Mouse (Mus musculus): ENCODE measurements around the gene Gm11027.

Gm11027 gene

GRCm38 (mm10) chr12:116279181-116279580 is 4.0 kb downstream of the Gm11027 start:
- no peak for DNase-seq (ENCODE audit: low spot score in 2 of 2)

DNA sequence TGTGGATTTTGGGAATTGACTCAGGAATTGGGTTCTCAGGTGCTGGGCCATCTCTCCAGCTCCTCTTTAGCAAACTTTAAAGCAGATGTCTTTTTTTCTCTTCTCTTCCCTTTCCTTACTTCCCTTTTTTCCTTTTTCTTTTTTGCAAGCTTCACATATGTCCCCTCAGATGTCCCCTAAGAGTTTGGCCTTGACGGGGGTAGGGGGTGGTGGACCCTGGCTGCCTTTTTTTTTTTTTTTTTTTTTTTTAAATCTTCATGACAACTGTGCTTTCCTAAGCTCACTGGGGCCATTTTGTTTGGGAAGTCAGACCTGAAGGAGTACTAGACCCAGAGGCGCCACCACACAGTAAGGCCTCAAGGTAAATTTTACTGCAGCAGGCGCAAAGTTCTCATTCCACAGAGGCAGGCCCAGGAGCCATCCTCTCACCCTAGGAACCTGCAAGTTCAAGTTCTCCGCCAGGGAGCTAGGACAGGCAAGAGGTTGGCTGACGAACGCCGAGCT is 5.0 kb downstream of the Gm11027 start:
- no peak for DNase-seq (ENCODE audit: low spot score in 2 of 2)

GRCm38 (mm10) chr12:116280653-116281364 is 5.6 kb downstream of the Gm11027 start, which contains the start of gene Esyt2:
Gene Esyt2 (plus strand): TSS chr12:116281196.
- peak; percentile 99 to 100 for DNase-seq (ENCODE audit: low spot score in 2 of 2)

- DNase-seq (ENCODE audit: low spot score in 2 of 2) = peak; percentile 39 to 49
Measured at GRCm38 (mm10) chr12:116281427-116282281, 6.5 kb downstream of the Gm11027 start.

DNA sequence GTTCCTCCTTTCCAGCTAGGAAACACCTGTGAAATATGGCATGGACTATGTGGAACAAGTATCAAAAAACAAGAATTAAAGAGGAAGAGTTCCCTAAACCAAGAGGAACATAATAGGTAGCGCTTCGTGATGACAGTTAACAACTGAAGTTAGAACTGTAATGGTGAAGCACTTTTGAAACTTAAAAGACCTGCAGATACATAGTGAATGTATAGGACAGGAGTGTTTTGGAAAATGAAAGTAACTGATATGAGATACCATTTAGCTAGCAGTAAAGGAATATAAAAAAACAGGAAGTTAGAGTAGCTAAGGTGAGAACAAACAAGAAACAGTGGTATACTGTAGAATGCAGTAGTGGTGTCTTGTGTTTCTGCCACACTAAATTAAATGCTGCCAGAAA is 7.7 kb downstream of the Gm11027 start:
- no peak for DNase-seq (ENCODE audit: low spot score in 2 of 2)

GRCm38 (mm10) chr12:116283511-116283910 is 8.3 kb downstream of the Gm11027 start:
- no peak for DNase-seq (ENCODE audit: low spot score in 2 of 2)

- no peak for DNase-seq (ENCODE audit: low spot score in 2 of 2)
Measured at GRCm38 (mm10) chr12:116293185-116293584, 18.0 kb downstream of the Gm11027 start.

DNA sequence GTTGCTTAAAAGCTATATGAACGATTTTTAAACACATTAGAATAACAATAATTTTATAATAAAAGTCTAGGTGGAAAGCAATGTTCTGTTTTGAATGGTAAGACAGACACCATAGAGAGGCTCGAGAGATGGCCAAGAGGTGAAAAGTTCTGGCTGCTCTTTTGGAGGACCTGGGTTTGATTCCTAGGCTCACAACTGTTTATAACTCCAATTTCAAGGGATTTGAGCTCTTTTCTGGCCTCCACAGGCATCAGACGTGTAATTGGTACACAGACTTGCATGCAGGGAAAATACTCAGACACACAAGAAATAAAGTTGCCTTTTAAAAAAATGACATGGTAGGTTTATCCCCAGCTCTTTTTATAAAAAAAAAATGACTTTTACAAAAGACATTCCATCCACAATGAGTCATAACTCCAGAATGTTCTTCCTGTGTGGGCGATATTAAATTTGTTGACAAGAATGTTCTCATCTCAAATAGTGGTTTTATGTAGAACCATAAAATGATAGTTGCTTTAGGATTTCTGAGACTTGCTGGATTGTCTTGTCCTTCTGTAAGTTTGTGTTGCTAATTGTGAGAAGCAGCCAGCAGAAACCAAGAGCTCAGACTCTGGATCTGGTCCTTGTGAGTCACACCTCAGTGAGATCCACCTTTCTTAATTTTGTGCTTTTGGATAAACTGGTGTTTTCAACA is 18.6 kb downstream of the Gm11027 start:
- no peak for DNase-seq (ENCODE audit: low spot score in 2 of 2)

DNA sequence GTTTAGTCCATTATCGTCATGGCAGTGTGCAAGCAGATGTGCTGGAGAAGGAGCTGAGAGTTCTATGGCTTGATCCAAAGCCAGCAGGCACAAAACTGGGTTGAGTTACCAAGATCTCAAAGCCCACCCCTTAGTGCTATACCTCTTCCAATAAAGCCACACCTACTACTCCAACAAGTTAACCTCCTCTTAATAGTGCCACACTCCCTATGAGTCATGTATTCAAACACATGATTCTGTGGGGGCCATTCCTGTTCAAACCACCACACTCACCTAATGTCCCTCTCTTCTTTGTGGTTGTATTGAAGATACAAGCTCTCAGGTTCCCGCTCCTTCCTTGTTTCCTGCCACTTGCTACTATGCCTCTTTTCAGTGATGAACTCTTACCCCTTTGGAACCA is 24.7 kb downstream of the Gm11027 start:
- DNase-seq (ENCODE audit: low spot score in 2 of 2) = no peak

DNA sequence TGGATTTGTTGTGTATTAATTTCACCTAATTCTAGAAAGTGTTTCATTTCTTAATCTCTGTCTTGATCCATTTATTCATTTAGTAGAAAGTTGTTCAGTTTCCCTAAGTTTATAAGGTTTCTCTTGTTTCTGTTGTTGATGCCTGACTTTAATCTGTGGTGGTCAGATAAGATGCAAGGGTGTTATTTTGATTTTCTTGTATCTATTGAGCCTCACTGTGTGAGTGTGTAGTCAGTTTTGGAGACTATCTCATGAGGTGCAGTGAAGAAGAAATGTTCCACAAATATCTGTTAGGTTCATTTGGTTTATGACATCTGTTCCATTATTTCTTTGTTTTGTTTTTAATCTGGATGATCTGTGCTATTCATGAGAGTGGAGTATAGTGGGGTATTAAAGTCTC is 27.0 kb downstream of the Gm11027 start:
- no peak for DNase-seq (ENCODE audit: low spot score in 2 of 2)

DNA sequence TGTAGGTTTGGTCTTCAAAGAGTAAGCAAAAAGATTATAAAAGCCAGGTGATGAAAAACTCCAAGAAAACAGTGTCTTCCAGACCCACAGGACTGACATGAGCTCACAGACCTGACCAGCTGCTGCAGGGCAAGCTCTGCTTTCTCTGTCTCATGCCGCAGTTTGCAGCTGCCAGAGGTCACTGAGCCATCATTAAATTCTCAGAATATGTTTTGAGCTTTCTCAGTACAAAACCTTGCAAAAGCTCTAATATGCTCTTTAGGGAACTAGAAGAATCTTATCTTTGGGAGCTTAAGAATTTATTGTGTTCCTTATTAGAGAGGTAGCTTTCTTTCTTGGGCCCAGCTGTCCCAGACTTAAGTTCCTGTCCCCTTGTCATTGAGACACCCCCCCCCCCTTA is 30.9 kb downstream of the Gm11027 start:
- DNase-seq (ENCODE audit: low spot score in 2 of 2) = no peak

DNA sequence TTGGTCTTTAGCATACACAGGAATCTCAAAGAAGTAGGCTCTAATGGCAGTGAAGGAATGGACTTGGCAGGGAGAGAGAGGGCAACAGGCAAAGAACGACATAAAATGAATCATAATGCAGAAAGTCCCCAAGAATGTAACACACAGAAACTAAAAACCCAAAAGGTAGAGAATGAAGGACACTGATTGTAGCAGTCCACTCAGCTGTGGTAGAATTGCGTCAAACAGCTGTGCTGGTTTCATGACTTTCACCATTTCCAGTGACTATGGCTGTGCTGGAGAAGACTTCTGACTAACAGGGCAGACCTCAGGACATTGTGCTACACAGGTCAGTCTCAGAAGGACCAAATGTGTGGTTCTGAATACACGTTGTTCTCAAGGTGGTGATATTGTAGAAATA is 32.7 kb downstream of the Gm11027 start:
- no peak for DNase-seq (ENCODE audit: low spot score in 2 of 2)

DNA sequence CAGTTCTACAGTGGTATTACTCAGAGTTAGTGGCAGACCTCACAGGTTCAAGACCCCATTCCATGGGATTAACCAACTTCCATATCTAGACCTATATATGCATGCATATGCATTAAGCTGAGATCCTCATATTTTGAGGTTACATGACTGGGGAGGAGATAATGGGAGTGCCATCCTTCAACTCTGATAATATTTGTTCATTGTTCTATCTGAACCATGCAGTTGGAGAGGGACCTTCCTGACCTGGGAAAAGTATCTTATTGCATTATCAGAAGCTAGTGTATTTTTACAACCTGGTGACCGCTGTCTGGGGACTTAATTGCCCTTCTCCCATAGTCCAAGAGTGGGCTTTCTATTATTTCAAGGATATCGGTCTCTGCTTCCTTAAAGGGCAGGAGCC is 33.4 kb downstream of the Gm11027 start:
- DNase-seq (ENCODE audit: low spot score in 2 of 2) = no peak

DNA sequence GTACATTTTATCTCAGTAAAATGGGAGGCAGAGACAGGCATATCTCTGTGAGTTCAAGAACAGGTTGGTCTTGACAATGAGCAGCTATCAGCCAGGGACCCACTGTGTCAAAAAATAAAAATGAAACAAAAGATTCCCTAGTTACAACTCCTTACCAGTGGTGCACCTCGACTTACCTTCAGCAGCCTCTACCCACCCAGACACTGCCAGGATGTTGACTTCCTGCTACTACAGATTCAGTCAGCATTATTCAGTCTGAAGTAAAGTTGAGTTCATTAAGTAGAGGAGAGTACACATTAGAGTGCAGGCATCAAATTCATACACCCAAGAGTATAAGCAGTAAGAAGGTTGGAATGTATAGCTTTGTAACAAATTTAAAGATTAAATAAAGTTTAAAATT is 38.6 kb downstream of the Gm11027 start:
- no peak for DNase-seq (ENCODE audit: low spot score in 2 of 2)

- DNase-seq (ENCODE audit: low spot score in 2 of 2) = peak; percentile 6 to 9
Measured at GRCm38 (mm10) chr12:116315498-116315897, 40.3 kb downstream of the Gm11027 start.

GRCm38 (mm10) chr12:116317818-116318217 is 42.6 kb downstream of the Gm11027 start:
- no peak for DNase-seq (ENCODE audit: low spot score in 2 of 2)

All from thymus, postnatal 10 days (tissue).